Mouse (Mus musculus) MN1 (cell line): ENCODE measurements around the gene Atcay.

Source experiments
- DNase-seq: peaks from one replicate; pipeline ENCODE4 v3.0.0-alpha.2; 2016; ENCODE audit warnings: low spot score

The Atcay gene

DNA sequence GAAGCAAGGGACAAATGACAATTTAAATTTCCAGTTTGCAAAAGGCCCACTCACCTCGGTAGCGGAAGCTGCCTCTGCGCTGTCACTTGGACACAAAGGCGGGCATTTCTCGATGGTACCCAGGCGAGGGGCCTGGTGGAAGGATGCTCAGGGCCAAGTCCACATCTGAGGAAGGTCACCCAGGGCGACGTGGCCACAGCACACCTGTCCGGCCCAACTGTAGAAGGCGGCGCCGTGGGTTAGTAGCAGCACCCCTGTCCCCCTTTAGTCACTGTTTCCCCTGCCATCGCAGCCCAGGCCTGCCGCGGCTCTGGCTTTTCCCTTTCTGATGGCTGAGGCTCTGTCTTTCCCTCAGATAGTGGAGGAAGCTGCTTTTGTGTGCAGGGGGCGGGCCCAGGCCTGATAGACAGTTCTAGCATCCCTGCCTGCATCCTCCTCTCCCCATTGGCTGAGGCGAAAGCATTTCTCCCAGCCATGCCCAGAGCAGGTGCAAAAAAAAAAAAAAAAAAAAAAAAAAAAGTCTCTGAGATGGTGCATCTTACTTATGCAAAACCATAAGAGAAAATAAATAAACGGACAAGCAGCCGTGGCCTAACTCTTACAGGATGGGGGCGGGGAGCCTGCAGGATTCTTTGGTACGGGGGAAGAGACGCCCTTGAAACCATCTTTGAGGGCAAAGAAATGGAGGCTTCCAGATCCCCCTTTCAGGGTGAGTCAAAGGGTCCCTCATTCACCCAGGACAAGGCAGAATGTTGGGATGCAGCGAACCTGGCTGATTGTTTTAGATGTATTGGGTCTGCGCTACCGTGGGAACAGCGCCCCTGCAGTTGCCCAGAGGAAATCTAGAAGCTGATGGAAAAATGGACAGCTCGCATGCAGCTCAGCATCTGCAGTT, at the start of gene Atcay:
TSS of gene Atcay (minus strand) at position 396 of the 895 bp plus-strand sequence.
- peak; percentile 90 for DNase-seq

DNA sequence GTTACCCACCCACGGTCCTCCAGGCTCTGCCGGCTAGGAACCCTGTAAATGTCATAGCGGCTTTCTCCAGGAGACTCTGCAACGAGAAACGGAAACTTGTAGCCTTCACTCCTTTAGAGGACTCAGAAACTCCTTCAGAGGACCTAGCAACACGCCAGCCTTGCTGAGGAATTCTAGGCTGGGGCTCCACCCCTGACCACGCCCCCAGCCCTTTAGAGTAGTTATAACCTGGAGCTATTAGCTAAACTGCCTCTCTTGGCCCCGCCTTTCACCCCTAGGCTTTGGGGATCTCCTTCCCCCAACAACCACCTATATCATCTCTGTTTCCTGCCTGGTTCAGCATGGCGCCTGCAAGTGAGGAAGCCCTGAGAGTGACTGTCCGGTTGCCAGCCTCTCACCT, 48.9 kb upstream of the Atcay start:
- no peak for DNase-seq

DNA sequence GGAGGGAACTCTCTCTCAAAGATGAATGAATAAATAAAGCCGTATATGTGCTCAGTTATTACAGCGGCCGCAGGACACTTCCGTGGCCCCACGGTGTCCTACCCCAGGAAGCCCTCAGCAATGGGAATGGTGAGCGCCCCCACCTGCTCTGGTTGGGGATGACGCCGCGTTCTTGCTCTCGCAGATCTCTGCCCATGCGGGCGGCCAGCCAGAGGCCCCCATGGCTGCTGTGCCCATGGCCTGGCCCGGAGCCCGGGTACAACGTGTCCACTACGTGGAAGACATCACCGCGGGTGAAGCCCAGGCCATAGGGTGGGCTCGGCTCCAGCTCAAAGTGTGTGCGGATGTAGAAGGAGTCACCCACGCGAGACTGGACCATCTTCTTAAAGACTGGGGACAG, 47.0 kb upstream of the Atcay start:
- DNase-seq: no peak

DNA sequence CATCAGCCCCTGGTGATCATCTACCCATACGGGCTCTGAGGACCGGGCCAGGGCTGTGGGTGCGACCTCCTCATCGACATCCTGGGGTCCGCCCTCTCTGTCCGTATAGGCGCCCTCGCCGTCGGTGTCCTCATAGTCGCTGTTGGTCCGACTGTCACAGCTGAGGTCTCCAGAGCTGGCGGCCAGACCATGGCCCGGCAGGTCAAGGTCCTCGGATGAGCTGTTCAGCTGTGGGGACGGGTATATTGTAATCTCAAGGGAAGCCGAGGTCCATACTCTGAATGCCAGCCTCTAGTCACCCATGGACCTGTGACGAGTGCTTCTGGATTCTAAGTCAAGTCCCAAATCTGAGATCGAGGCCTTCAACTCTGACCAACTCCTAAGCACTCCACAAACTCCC, 43.2 kb upstream of the Atcay start:
- no peak for DNase-seq

DNA sequence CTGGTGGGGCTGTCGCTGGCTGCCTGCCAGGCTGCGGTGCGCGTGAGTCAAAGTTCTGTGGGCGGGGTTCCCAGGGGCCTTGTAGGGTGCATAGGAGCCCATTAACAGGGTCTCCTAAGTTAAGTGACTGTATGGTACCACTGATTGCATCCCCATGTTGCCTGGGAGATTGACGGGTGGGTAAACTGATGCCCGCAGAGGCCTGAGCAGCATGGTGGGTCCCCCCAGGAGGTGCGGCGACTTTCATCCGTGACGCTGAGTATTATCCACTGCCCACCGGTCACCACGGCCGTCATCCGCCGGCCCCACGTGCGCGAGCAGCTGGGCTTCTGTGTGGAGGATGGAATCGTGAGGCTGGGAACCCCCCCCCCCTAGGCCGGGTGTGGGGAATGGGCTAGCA, 41.7 kb upstream of the Atcay start:
- DNase-seq: no peak

DNA sequence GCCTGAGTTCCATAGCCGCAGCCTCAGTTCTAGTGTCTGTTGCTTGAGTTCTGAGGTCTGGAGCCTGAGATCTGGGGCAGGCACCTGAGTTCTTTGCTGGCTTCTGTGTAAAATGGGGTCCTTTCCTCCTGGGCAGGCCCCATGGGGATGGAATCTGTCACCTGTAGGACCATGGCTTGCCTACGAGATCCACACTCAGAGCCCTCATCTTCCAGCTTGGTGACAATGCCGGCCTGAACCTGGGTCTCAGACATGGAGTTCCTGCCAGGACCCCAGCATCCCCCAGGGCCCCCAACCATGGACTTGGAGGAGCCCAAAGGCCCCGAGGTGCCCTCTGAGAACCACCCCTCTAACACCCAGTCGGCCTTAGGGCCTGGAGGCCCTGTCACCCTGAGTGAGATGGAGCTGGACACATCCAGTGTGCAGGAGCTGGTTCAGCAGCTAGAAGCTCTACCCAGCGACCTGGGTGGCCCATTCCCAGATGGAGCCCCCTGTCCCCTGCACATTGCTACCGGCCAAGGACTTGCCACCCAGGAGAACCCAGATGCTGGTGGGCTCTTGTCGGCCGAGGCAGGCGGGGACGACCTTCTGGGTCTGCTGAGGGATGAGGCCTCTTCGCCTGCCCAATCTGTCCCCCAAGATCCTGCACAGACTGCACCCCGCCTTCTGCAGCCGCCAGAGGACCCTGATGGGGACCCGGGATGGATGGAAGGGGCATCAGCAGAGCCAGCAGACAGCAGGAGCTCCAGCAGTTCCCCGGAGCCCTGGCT, 38.2 kb upstream of the Atcay start:
- DNase-seq: no peak

DNA sequence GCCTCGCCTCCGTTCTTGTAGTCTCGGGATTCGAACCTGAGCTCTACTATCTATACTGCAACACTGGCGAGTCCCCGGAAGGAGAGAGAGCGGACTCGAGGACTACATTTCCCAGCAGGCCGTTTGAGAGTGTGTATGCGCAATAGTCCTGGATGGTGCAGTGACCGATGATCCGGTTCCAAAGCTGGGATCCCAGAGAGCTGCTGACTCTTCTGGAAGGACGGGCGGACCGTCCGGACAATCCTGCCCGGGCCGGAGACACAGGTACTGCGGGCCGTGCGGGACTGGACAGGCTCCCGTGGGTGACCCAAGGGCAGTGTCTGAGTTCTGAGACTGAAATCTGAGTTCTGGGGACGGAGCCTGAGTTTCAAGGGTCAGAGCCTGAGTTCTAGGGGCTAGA, 37.4 kb upstream of the Atcay start:
- DNase-seq: peak; percentile 94

DNA sequence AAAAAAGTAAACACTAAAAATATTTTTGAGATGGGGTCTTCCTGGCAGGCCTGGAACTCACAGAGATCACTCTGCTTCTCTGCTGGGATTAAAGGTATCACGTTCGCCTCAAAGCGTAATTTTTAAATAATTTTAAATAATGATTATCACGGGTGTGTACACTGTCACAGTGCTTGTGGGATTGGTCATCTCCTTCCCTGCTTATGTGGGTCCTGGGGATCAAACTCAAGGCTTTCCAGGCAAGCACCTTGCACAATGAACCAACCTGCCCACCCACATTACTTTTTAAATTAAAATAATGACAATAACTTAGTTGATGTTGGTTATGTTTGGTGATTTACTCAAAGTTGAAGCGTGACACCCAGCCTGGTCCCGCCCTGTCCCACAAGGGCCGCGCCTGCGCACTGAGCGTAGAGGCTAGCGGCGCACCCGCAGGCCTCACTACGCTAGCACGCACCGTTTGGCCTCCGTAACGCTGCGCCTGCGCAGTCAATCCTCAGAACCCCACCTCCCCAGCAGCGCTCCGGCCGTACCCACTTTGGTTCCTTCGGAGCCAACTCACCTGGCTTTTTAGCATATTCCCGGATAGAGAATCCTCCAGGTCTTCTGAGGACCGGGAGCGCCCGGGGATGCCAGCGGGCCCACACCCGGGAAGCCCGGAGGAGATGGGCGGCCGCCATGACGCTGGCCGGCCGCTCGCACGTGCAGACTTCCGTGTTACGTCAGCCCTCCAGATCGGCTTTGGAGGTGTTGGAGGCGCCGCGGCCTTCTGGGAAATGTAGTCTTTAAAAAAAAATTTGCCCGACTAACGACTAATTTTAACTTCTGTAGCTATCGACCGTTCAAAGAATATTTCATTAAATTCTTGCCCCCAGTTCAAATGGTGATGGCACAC, 35.8 kb upstream of the Atcay start, which contains the start of the genes Mrpl54 and Apba3:
TSS of gene Mrpl54 (minus strand) at position 724 of the 895 bp plus-strand sequence.
TSS of gene Apba3 (plus strand) at position 750 of the 895 bp plus-strand sequence.
- peak; percentile 98 for DNase-seq

DNA sequence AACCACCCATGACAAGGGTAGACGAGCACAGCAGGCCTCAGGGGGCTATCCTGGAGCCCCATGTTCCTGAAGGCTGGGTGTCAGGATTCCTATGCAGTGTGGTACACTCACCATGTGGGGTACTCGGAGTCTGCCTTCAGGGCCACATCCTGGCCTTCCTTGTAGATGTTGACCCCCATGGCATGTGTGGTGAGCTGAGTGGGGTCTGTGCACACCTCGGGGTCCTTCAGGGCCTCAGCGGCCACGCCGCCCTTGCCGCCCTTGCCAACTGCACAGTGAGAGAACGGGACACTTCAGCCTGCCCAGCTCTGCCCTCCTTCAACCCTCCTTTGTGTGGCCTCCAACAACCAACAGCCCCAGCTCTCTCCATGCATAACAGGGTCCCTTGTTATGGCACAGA, 34.9 kb upstream of the Atcay start:
- DNase-seq: no peak

DNA sequence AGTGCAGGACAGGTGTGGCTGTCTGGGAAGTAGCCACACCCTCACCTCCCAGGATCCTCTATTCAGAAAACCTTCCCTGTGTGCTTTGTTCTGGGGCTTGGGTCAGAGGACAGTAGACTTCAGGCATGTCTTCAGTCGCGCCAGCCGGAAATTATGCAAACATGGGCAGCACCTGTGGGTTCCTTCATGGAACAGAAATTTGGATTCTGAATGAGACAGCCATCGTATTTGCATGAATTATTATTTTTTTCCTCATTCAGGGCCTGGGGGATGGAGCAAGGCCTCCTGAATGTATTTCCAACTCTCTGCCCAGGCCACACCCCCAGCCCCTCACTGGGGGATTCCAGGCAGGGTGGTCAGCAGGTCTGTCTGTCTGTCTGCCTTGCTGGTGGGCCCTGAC, 30.4 kb upstream of the Atcay start:
- no peak for DNase-seq

DNA sequence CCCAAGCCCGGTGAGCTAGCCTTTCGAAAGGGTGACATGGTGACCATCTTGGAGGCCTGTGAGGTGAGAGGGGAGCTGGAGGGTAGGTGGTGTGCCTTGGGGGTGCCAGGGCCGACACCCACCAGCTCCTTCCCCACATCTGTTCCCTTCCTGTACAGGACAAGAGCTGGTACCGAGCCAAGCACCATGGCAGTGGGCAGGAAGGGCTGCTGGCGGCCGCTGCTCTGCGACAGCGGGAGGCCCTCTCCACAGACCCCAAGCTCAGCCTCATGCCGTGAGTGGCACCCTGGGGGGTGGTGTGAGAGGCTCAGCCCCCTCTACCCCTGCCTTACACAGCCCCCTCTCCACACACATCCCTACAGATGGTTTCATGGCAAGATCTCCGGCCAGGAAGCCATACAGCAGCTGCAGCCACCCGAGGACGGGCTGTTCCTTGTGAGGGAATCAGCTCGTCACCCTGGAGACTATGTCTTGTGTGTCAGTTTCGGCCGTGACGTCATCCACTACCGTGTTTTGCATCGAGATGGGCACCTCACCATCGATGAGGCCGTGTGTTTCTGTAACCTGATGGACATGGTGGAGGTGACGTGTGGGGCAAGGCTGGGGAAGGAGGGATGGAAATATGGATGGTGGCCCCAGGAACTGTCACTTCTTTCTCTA, 28.7 kb upstream of the Atcay start:
- peak; percentile 12 for DNase-seq

DNA sequence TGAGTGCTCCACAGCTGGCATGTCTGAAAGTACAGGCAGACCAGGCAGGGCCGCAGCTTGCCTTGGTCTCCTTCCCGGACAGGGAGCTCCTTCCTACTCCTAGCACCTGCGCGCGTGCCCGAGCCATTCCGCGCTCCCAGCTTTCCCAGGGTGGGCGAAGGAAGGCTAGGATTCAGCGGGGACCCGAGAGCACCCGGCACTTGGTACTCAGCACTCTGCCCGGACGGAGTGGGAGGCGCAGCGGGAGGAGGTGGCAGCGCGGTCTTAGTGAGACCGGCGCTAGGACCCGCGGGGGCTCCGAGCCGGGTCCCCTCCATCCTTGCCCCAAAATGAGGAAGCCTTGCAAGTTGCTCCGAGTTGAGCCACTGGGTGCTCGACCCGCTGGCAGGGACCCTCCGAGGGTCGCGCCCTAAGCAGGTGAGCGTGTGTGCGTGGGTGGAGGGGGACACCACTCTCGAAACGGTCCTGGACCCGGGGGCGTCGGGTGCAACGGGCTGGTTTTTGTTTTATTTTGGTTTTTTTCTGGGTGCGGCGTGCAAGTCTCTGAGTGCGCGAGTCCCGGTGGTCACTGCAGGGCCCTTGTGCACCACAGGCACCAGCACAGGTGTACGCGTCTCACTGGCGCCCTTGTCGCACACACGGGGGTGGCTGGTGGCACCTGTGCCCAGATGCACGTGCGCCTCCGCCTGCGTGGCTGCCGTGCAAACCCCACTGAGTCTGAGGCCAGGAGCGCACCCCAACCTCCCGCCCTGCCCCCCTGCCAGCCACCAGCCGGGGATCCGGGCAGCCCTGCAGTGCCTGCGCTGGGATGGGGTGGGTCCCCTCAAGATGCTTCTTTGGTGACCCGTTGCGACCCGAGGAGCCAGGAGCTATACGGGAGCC, 26.8 kb upstream of the Atcay start:
- no peak for DNase-seq

DNA sequence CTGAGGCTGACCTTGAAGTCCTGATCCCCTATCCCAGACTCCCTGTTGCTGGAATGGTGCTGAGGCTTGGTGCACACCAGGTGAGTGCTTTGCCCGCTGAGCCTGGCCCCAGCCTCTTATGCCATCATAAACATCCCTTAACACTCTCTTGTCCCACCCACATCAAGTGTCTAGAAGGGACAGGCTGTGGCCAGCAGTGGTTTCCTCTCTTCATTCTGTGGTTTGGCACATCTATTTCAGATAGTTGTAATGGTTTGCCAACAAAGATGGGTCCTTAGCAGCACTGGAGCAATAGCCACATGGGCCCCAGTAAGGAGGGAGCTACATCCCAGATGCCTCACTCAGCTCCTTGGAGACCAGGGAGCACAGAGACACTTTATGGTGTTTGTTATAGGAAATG, 24.3 kb upstream of the Atcay start:
- no peak for DNase-seq

DNA sequence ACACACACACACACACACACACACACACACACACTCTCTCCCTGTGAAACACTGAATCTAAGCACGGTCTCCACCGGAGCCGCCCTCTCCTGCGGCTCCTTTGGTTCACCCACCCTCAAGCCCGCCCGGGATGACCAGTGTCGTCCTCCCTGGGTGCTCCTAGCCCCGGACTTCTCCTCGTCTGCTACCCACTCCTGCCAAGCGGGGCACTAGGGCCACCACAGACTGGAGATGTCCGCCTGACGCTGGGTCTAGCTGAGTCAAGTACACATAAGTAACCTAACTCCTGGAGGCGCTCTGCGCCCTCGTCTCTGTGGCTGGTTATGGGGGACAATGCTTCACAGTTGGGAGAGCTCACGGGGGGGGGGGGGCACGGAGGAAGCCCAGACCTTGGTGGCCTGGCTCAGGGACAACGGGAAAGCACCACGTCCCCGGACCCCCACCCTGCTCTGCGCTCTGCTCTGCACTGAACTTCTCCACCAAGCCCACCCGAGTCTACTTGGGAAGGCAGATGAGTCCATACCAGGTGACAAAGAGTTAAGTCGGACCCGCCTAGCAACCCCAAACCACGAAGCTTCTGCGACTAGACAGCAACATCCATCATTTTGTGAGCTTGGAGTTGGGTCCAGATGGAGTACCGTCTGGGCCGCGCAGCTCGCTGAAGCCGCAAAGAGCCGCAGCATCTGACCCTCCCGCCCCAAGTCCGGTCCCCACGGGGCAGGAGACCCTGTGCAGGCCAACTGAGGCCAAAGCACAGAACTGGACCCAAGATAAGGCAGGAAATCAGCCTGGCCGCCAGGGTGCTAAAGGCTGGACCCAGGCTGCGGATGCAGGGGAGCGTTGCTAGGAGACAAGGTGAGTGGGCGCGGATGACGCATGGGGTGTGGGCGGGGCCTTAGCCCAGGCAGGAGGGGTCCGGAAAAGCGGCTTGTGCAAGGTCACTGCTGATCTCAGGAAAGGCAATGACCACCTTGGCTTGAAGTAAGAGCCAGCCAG, 22.1 kb upstream of the Atcay start, which contains the start of gene Matk:
TSS of gene Matk (plus strand) at position 512 of the 996 bp plus-strand sequence.
- DNase-seq: peak; percentile 32

DNA sequence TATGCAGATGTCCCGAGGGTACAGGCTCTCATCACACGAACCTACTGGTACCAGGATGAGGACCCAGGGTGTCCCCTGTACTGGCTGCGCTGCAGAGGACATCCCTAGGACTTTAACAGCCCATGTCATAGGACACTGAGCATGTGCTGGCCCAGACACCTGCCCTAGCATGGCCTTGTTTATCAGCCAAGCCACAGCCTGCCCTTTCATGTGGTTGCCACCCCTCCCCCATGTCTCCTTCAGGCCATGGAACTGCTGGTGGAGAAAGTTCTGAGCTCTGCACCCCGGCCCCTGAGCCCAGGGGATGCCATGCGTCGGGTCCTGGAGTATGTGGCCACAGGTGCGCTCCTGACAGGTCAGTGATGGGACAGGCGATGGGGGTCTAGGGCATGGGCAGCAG, 18.8 kb upstream of the Atcay start:
- no peak for DNase-seq

DNA sequence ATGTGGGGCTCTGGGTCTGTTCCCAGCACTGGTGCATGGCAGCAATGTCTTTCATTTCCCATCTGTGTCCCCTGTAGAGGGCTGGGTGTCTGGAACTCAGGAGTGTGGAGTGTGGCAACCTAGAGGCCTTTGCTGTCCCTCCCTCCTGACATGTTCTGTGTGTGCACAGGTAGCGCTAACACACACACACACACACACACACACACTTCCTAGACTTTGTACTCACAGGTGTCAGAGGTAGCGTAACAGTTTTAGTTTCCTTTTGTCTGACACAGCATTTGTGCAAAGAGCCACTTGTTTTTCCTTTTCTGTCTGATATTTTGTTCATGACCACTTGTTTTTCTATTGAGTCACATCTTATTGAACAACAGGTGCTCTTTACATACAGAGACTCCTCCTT, 17.2 kb upstream of the Atcay start:
- no peak for DNase-seq

DNA sequence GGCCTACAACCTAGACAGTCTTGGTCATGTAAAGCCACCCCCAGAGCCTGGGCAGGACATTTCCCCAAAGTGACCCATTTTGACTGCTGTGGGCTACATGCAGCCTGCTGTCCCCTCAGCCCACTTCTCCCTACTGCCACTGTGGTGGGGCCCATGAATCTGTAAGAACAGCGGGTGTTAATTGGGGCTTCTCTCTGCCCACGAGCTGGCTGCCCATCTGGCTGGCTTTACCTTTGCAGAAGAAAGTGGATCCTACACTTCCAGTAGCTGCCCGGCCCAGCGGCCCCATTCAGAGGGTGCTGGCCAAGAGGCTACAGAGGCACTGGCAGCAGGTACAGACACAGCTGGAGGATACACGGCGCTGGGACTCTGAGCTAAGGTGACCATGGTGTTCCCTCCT, 14.5 kb upstream of the Atcay start:
- no peak for DNase-seq

DNA sequence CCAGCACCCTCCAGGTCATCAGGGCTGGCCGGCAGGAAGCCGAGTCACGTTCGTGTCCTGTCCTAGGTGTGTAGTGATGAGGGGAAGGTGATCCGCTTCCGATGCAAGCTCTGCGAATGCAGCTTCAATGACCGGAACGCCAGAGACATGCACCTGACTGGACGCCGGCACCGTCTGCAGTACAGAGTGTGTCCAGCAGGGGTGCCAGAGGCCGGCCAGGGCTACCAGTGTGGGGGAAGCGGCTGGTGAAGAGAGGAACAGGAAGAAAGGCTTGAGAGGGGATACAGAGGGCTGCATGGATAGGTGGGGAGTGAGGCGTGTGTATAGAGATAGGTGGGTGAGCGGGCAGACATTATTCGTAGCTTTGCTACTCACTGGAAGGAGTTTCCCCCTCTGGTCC, 14.0 kb upstream of the Atcay start:
- DNase-seq: peak; percentile 45

DNA sequence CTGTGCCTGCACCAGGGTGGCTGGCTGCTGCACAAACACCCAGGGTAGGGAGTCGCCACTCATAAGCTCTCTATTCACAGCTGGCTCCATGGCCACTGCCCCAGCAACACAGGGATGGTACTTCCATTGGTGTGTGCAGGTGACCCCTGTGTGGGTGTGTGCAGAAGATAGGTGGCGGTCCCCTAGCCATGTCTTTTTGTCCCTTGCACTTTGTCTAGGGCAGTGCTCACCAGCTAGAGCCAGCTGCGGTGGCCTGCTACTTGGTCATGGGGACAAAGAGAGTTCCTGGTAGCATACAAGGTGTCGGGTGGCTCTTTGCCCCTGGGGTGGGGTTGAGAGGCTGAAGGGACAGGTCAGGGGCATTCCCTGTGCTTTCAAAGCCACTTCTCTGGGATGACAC, 13.5 kb upstream of the Atcay start:
- DNase-seq: no peak
